Mouse (Mus musculus) midbrain, embryonic 15.5 days (tissue): ENCODE measurements at regions not wholly inside any gene's neighbourhood (a gene's known extent, or its start where the extent isn't known, plus 50 kb on each side); places are given as distances from the start of the nearest gene placed in this dataset.
A peak's percentile ranks its signal among the peaks of the same experiment; 100 is the strongest.
"Not testable (repeated sequence)": the region's sequence is repeated elsewhere in the genome, so short reads cannot be mapped to it uniquely, and the experiment has no call there.

Experiments used
- ATAC-seq: fragments of 200-750 bp; cut with Nextera tagmentation; replicated peaks from 2 replicates; pipeline ENCODE4 v1.8.0; 2017; ENCODE audit warnings: moderate TSS enrichment
- H3K27ac ChIP-seq: fragments of 300-500 bp; sonication (generic); 2 replicates; pipeline ENCODE4 v1.5.1; 2015; ENCODE audit warnings: mild to moderate bottlenecking, inconsistent platforms
- H3K27me3 ChIP-seq: fragments of 300-500 bp; sonication (generic); replicated peaks from 2 replicates; pipeline ENCODE4 v1.6.1; 2015; ENCODE audit warnings: inconsistent platforms
- H3K36me3 ChIP-seq: fragments of 300-500 bp; sonication (generic); replicated peaks from 2 replicates; pipeline ENCODE4 v1.6.1; 2015; ENCODE audit warnings: inconsistent platforms
- H3K4me1 ChIP-seq: fragments of 300-500 bp; sonication (generic); 2 replicates; pipeline ENCODE4 v1.6.1; 2015; ENCODE audit warnings: inconsistent platforms
- H3K4me2 ChIP-seq: fragments of 300-500 bp; sonication (generic); 2 replicates; pipeline ENCODE4 v1.6.1; 2015; ENCODE audit warnings: inconsistent platforms, mild to moderate bottlenecking, moderate library complexity
- H3K4me3 ChIP-seq: fragments of 300-500 bp; sonication (generic); 2 replicates; pipeline ENCODE4 v1.5.1; 2015; ENCODE audit warnings: mild to moderate bottlenecking, inconsistent platforms
- H3K9ac ChIP-seq: fragments of 300-500 bp; sonication (generic); 2 replicates; pipeline ENCODE4 v1.6.1; 2015; ENCODE audit warnings: mild to moderate bottlenecking, inconsistent platforms
- H3K9me3 ChIP-seq: fragments of 300-500 bp; sonication (generic); 2 replicates; pipeline ENCODE4 v1.6.1; 2016; ENCODE audit warnings: inconsistent platforms
- WGBS: fragments of 180-500 bp; shearing (Covaris S2); methylation state at CpG from one replicate; pipeline ENCODE4 v1.1.7; 2015; ENCODE audit warnings: mixed read lengths; 5-methylcytosine and 5-hydroxymethylcytosine counted together

DNA sequence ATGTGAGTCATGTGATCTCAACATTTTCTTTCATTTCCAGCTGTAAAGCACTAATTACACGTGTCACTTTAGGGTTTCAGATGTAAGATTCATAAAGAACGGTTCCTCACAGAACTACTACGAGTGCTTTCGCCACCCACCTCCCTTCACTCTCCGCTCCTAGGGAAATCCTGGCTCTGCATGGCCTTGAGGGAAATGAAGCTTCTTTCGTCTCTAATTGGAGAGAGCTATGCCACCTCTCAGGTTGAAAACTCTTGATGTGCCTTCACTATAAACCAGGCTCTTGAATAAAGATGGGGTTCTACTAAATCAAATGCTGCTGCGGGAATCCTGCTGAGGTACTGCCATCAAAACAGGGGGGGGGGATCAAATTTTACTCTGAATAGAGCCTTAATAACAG lies 686.0 kb upstream of the Hs3st1 start:
- Histone ChIP-seq H3K36me3 (no peaks in the 10 kb centered on the region), H3K9ac (no peak overlapping the region), H3K4me1 (no peaks in the 10 kb centered on the region), H3K4me2 (no peak overlapping the region), H3K27ac (no peak overlapping the region), H3K27me3 (no peaks in the 10 kb centered on the region), H3K9me3 (no peaks in the 10 kb centered on the region), H3K4me3 (no peak overlapping the region)
- ATAC-seq, result peak; percentile 84
- WGBS, result 59% methylated on average over 7 of the region's 7 CpGs

DNA sequence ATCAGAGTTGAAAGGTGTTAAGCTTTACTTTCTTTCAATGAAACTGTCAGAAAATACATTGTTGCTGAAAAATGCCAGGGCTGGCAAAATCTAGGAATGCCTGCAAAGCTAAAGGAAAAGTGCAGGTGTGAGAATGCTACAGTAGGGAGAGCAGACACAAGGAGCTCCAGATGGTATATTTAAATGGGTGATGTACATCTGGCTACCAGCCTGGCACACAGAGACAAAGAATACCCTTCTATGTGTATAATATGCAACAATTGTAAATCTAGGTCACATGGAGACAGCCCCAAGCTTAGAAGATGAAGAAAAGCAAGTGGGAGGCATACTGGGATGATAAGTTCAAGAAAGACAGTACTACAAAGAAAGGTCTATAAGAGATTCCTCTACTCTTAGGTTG lies 647.4 kb upstream of the Hs3st1 start:
- H3K27ac ChIP-seq, result no peak overlapping the region
- no peaks in the 10 kb centered on the region for H3K36me3 ChIP-seq
- no peaks in the 10 kb centered on the region for H3K9me3 ChIP-seq
- no peak overlapping the region for H3K4me2 ChIP-seq
- no peak overlapping the region for H3K9ac ChIP-seq
- ATAC-seq, result no peak
- no peaks in the 10 kb centered on the region for H3K4me1 ChIP-seq
- H3K4me3 ChIP-seq, result no peak overlapping the region
- no peaks in the 10 kb centered on the region for H3K27me3 ChIP-seq

- Histone ChIP-seq H3K9me3 (no peaks in the 10 kb centered on the region), H3K36me3 (no peaks in the 10 kb centered on the region), H3K27ac (no peak overlapping the region), H3K9ac (no peak overlapping the region), H3K27me3 (no peaks in the 10 kb centered on the region), H3K4me2 (no peak overlapping the region), H3K4me1 (no peaks in the 10 kb centered on the region), H3K4me3 (no peak overlapping the region)
- ATAC-seq, result no peak
- WGBS, result 72% methylated on average over 3 of the region's 3 CpGs
Observed at GRCm38 (mm10) chr5:40394798-40395197, 639.5 kb upstream of the Hs3st1 start.

DNA sequence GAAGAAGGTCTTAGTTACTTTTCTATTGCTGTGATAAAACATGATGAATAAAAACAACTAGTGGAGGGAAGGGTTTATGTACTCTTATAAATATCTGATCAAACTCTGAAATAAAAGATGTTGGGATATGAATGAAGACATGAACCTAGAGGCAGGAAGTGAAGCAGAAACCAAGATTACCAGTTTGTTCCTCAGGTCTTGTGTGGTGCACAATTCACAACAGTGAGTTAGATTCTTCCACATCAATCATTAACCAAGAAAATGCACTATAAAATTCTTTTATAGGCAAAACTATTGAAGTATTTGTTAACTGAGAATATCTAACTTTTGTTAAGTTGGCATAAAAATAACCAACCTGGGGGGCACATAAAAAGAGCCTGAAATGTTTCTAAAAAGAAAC lies 634.3 kb upstream of the Hs3st1 start:
- H3K4me3 ChIP-seq, result no peak overlapping the region
- no peaks in the 10 kb centered on the region for H3K4me1 ChIP-seq
- H3K4me2 ChIP-seq, result no peak overlapping the region
- no peaks in the 10 kb centered on the region for H3K9me3 ChIP-seq
- H3K9ac ChIP-seq, result no peak overlapping the region
- no peak for ATAC-seq
- no peak overlapping the region for H3K27ac ChIP-seq
- no peaks in the 10 kb centered on the region for H3K27me3 ChIP-seq
- H3K36me3 ChIP-seq, result no peaks in the 10 kb centered on the region

DNA sequence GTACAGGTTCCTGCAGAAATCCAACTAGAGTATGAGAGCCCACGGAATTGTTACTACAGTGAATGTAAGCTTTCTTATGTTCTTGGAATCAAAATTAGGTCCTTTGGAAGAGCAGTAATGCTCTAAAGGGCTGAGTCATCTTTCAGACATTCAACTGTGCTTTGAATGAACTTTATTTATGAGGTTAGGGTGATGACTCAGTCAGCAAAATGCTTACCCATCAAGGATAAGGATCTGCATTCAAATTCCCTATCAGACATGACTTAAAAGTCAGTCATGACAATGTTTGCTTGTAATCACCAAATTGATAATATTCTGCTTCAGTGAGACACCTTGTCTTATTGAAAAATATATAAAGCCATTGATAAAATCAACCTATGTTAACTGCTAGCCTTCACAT lies 611.7 kb upstream of the Hs3st1 start:
- no peaks in the 10 kb centered on the region for H3K4me1 ChIP-seq
- no peak overlapping the region for H3K9ac ChIP-seq
- H3K4me2 ChIP-seq, result no peak overlapping the region
- 88% methylated on average over 1 of the region's 1 CpGs for WGBS
- ATAC-seq, result no peak
- H3K27ac ChIP-seq, result no peak overlapping the region
- H3K36me3 ChIP-seq, result no peaks in the 10 kb centered on the region
- H3K27me3 ChIP-seq, result no peaks in the 10 kb centered on the region
- no peaks in the 10 kb centered on the region for H3K9me3 ChIP-seq
- no peak overlapping the region for H3K4me3 ChIP-seq

DNA sequence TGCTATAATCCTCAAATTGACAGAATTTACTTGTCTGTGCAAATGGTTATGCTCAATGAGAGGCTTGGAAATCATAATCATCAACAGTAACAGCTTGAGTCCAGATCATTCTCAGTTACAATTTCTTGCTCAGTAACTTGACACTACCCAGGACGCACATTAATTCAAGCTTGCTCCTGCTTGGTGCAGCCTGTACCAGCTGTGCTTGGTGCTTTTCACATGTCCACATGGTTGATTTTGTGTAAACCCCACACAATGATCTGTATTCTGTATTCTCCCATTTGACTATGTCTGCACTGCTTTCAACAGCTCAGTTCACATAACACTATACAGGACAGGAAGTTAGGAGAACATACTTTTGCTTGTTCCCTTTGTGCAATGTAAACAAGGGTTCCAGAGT lies 576.0 kb upstream of the Hs3st1 start:
- 77% methylated on average over 1 of the region's 1 CpGs for WGBS

DNA sequence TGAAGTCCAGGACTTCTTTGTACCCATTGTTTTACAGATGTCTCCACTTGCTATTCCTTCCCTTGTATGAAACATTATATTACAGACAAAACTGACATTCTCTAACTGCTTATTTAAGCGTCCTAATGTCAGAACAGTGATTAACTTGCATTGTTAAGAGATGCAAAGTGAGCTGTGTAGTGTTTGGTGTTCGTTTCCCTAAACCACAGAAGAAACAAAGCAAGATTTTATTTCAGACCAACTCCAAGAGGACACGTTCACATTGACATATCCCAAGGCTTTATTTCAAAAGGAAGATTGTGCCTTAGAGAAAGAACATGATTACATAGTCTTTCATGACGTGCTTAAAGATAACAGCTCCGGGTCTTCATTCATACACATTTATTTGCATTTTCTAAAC lies 553.2 kb upstream of the Hs3st1 start:
- no peak overlapping the region for H3K9ac ChIP-seq
- H3K9me3 ChIP-seq, result no peaks in the 10 kb centered on the region
- 62% methylated on average over 5 of the region's 5 CpGs for WGBS
- H3K4me3 ChIP-seq, result no peak overlapping the region
- no peak for ATAC-seq
- H3K36me3 ChIP-seq, result no peaks in the 10 kb centered on the region
- no peak overlapping the region for H3K4me2 ChIP-seq
- H3K4me1 ChIP-seq, result no peaks in the 10 kb centered on the region
- no peaks in the 10 kb centered on the region for H3K27me3 ChIP-seq
- H3K27ac ChIP-seq, result no peak overlapping the region

More for the DNA sequence above, 576.0 kb upstream of the Hs3st1 start:
- Histone ChIP-seq H3K27ac (no peak overlapping the region), H3K4me2 (no peak overlapping the region), H3K4me1 (no peaks in the 10 kb centered on the region), H3K9me3 (no peaks in the 10 kb centered on the region), H3K27me3 (no peaks in the 10 kb centered on the region), H3K9ac (no peak overlapping the region), H3K4me3 (no peak overlapping the region), H3K36me3 (no peaks in the 10 kb centered on the region)
- ATAC-seq, result no peak

GRCm38 (mm10) chr5:40304777-40305176 lies 549.5 kb upstream of the Hs3st1 start:
- H3K9me3 ChIP-seq, ATAC-seq, H3K4me2 ChIP-seq, H3K4me3 ChIP-seq, H3K9ac ChIP-seq, H3K27me3 ChIP-seq, H3K4me1 ChIP-seq, H3K27ac ChIP-seq, H3K36me3 ChIP-seq: not testable (repeated sequence)
- 94% methylated on average over 2 of the region's 2 CpGs for WGBS

- Histone ChIP-seq H3K27me3 (no peaks in the 10 kb centered on the region), H3K9ac (no peak overlapping the region), H3K4me1 (no peaks in the 10 kb centered on the region), H3K27ac (no peak overlapping the region), H3K36me3 (no peaks in the 10 kb centered on the region), H3K4me3 (no peak overlapping the region), H3K9me3 (no peaks in the 10 kb centered on the region), H3K4me2 (no peak overlapping the region)
- ATAC-seq, result no peak
- WGBS, result 43% methylated on average over 3 of the region's 3 CpGs
Observed at GRCm38 (mm10) chr5:40294868-40295693, 539.8 kb upstream of the Hs3st1 start.

- no peak overlapping the region for H3K27ac ChIP-seq
- no peak overlapping the region for H3K4me3 ChIP-seq
- H3K4me2 ChIP-seq, result no peak overlapping the region
- no peak overlapping the region for H3K9ac ChIP-seq
- no peak for ATAC-seq
- no peaks in the 10 kb centered on the region for H3K4me1 ChIP-seq
- no peaks in the 10 kb centered on the region for H3K36me3 ChIP-seq
- 40% methylated on average over 2 of the region's 2 CpGs for WGBS
- no peaks in the 10 kb centered on the region for H3K9me3 ChIP-seq
- no peaks in the 10 kb centered on the region for H3K27me3 ChIP-seq
Observed at GRCm38 (mm10) chr5:40282330-40282729, 527.1 kb upstream of the Hs3st1 start.

GRCm38 (mm10) chr5:40246664-40247063 lies 491.4 kb upstream of the Hs3st1 start:
- no peaks in the 10 kb centered on the region for H3K4me1 ChIP-seq
- H3K4me3 ChIP-seq, result no peak overlapping the region
- no peaks in the 10 kb centered on the region for H3K36me3 ChIP-seq
- 60% methylated on average over 3 of the region's 3 CpGs for WGBS
- H3K4me2 ChIP-seq, result no peak overlapping the region
- no peak overlapping the region for H3K9ac ChIP-seq
- no peaks in the 10 kb centered on the region for H3K9me3 ChIP-seq
- no peak for ATAC-seq
- no peak overlapping the region for H3K27ac ChIP-seq
- no peaks in the 10 kb centered on the region for H3K27me3 ChIP-seq
